Mouse (Mus musculus) heart, postnatal 0 days (tissue): ENCODE results near the gene Srpk2. TPM values are rescaled to one million over a fixed set of nuclear protein-coding genes. Genes with fewer than 3 reads are reported as not detected.
"Not testable (repeated sequence)": the region's sequence is repeated elsewhere in the genome, so short reads cannot be mapped to it uniquely, and the experiment has no call there.

Source experiments
- ATAC-seq: fragments of 200-750 bp; cut with Nextera tagmentation; 2 replicates; pipeline ENCODE4 v1.8.0; 2017; ENCODE audit warnings: low read depth, moderate number of reproducible peaks, moderate library complexity; ENCODE audit not compliant: insufficient read depth
- DNase-seq: peaks from one replicate; pipeline ENCODE4 v3.0.0-alpha.2; 2016; ENCODE audit warnings: low spot score
- H3K27ac ChIP-seq: fragments of 300-500 bp; sonication (generic); 2 replicates; pipeline ENCODE4 v1.5.1; 2014; ENCODE audit warnings: low read depth, mild to moderate bottlenecking
- H3K27me3 ChIP-seq: fragments of 300-500 bp; sonication (generic); 2 replicates; pipeline ENCODE4 v1.6.1; 2014; ENCODE audit warnings: low read length, mixed read lengths; ENCODE audit not compliant: control insufficient read depth, insufficient read depth
- H3K36me3 ChIP-seq: fragments of 300-500 bp; sonication (generic); replicated peaks from 2 replicates; pipeline ENCODE4 v1.6.1; 2014; ENCODE audit warnings: low read length, mixed read lengths; ENCODE audit not compliant: control insufficient read depth, insufficient read depth
- H3K4me1 ChIP-seq: fragments of 300-500 bp; sonication (generic); 2 replicates; pipeline ENCODE4 v1.6.1; 2014; ENCODE audit warnings: antibody characterized with exemption; ENCODE audit not compliant: control insufficient read depth, insufficient read depth
- H3K4me2 ChIP-seq: fragments of 300-500 bp; sonication (generic); 2 replicates; pipeline ENCODE4 v1.6.1; 2014; ENCODE audit warnings: low read depth, mild to moderate bottlenecking, low read length, moderate library complexity
- H3K4me3 ChIP-seq: fragments of 300-500 bp; sonication (generic); 2 replicates; pipeline ENCODE4 v1.5.1; 2014; ENCODE audit warnings: low read depth, low read length
- H3K9ac ChIP-seq: fragments of 300-500 bp; sonication (generic); replicated peaks from 2 replicates; pipeline ENCODE4 v1.6.1; 2014; ENCODE audit warnings: low read depth, low read length, mixed read lengths
- H3K9me3 ChIP-seq: fragments of 300-500 bp; sonication (generic); replicated peaks from 2 replicates; pipeline ENCODE4 v1.6.1; 2016; ENCODE audit warnings: low read length; ENCODE audit not compliant: control insufficient read depth
- CTCF ChIP-seq: IDR thresholded peaks from 2 replicates; pipeline ENCODE4 v1.5.1; 2016; ENCODE audit warnings: antibody characterized with exemption, control low read depth, low read depth
- EP300 ChIP-seq: IDR thresholded peaks from 2 replicates; pipeline ENCODE4 v1.6.1; 2016; ENCODE audit warnings: antibody characterized with exemption, low read depth
- WGBS: fragments of 180-500 bp; shearing (Covaris S2); extraction: QIAGEN DNeasy Blood & Tissue Kit; methylation state at CpG from one replicate; pipeline ENCODE4 v1.1.7; 2014; 5-methylcytosine and 5-hydroxymethylcytosine counted together
- polyA plus RNA-seq: library from polyadenylated mRNA; unstranded; fragments of >200 nt; fragmentation: Nextera tagmentation; extraction: Ambion mirVana; gene quantifications from 2 replicates; pipeline ENCODE4 v1.2.1, GENCODE M21; 2015
- total RNA-seq: library from RNA; depleted of rRNA; stranded (reverse); fragments of >200 nt; gene quantifications from 2 replicates; pipeline ENCODE4 v1.2.3, GENCODE M21; 2014; ENCODE audit warnings: low replicate concordance

Gene Srpk2
- total and polyA plus RNA-seq, 2 experiments from 2014 or later, result 14.7 to 52.9 TPM

- DNase-seq (no peak), ATAC-seq (no peak)
- H3K9ac ChIP-seq, result no peak overlapping the region
- H3K27ac ChIP-seq, result no peak overlapping the region
- TF ChIP-seq CTCF, result no peak
- TF ChIP-seq EP300, result no peak
- 62% methylated on average over 3 of the region's 3 CpGs for WGBS
- H3K36me3 ChIP-seq, result no peaks in the 10 kb centered on the region
- no peak overlapping the region for H3K4me2 ChIP-seq
- H3K4me1 ChIP-seq, result no peaks in the 10 kb centered on the region
- H3K27me3 ChIP-seq, result no peaks in the 10 kb centered on the region
- no peaks in the 10 kb centered on the region for H3K9me3 ChIP-seq
- H3K4me3 ChIP-seq, result no peak overlapping the region
Observed at GRCm38 (mm10) chr5:23650504-23650903, 33.9 kb downstream of the Srpk2 start.

- no peak for ATAC-seq
- DNase-seq, result no peak
- Histone ChIP-seq H3K4me2 (no peak overlapping the region), H3K36me3 (no peaks in the 10 kb centered on the region), H3K9me3 (no peaks in the 10 kb centered on the region), H3K27me3 (no peaks in the 10 kb centered on the region), H3K9ac (no peak overlapping the region), H3K4me1 (no peaks in the 10 kb centered on the region), H3K4me3 (no peak overlapping the region), H3K27ac (no peak overlapping the region)
- TF ChIP-seq EP300 (no peak), CTCF (no peak)
- 100% methylated on average over 2 of the region's 2 CpGs for WGBS
Observed at GRCm38 (mm10) chr5:23649246-23649645, 35.2 kb downstream of the Srpk2 start.

- H3K4me1 ChIP-seq, result no peaks in the 10 kb centered on the region
- TF ChIP-seq CTCF, result no peak
- TF ChIP-seq EP300, result no peak
- H3K27ac ChIP-seq, result no peak overlapping the region
- no peak for DNase-seq
- H3K9me3 ChIP-seq, result no peaks in the 10 kb centered on the region
- no peak overlapping the region for H3K4me2 ChIP-seq
- WGBS, result 76% methylated on average over 3 of the region's 3 CpGs
- ATAC-seq, result no peak
- no peak overlapping the region for H3K9ac ChIP-seq
- H3K36me3 ChIP-seq, result no peaks in the 10 kb centered on the region
- H3K27me3 ChIP-seq, result no peaks in the 10 kb centered on the region
- H3K4me3 ChIP-seq, result no peak overlapping the region
Observed at GRCm38 (mm10) chr5:23645671-23646070, 38.7 kb downstream of the Srpk2 start.

GRCm38 (mm10) chr5:23639193-23639592, 45.2 kb downstream of the Srpk2 start:
- not testable (repeated sequence) for ATAC-seq, H3K27me3 ChIP-seq, H3K4me3 ChIP-seq, H3K4me1 ChIP-seq, H3K9me3 ChIP-seq, H3K9ac ChIP-seq, H3K36me3 ChIP-seq, H3K4me2 ChIP-seq, H3K27ac ChIP-seq, DNase-seq

- ATAC-seq, result no peak
- Histone ChIP-seq H3K9ac (no peak overlapping the region), H3K9me3 (no peaks in the 10 kb centered on the region), H3K4me1 (no peaks in the 10 kb centered on the region), H3K27me3 (no peaks in the 10 kb centered on the region), H3K27ac (no peak overlapping the region), H3K4me3 (no peak overlapping the region), H3K36me3 (no peaks in the 10 kb centered on the region), H3K4me2 (no peak overlapping the region)
- 78% methylated on average over 4 of the region's 4 CpGs for WGBS
- DNase-seq, result no peak
- no peak for TF ChIP-seq EP300
- TF ChIP-seq CTCF, result no peak
Observed at GRCm38 (mm10) chr5:23638023-23638422, 46.4 kb downstream of the Srpk2 start.

- Histone ChIP-seq H3K4me3 (no peak overlapping the region), H3K36me3 (no peaks in the 10 kb centered on the region), H3K4me1 (no peaks in the 10 kb centered on the region), H3K9ac (no peak overlapping the region), H3K9me3 (no peaks in the 10 kb centered on the region), H3K27me3 (no peaks in the 10 kb centered on the region), H3K4me2 (no peak overlapping the region), H3K27ac (no peak overlapping the region)
- ATAC-seq (no peak), DNase-seq (no peak)
- 91% methylated on average over 8 of the region's 8 CpGs for WGBS
- no peak for TF ChIP-seq CTCF
- TF ChIP-seq EP300, result no peak
Observed at GRCm38 (mm10) chr5:23637337-23637736, 47.1 kb downstream of the Srpk2 start.
